Mouse (Mus musculus) kidney, adult 9 months (tissue): Measurements from ENCODE around the gene Parpbp.

Experiments
- DNase-seq: peaks from one replicate; pipeline ENCODE4 v3.0.0; 2022

Gene Parpbp

GRCm38 (mm10) chr10:88146707-88147477 lies at the start of gene Parpbp, which contains the start of gene Nup37:
Parpbp (minus strand) TSS chr10:88146941.
Nup37 (plus strand) TSS chr10:88146992.
- peak; percentile 89 for DNase-seq

GRCm38 (mm10) chr10:88167438-88168077 lies 20.8 kb upstream of the Parpbp start:
- no peak for DNase-seq

GRCm38 (mm10) chr10:88166158-88166557 lies 19.4 kb upstream of the Parpbp start:
- no peak for DNase-seq

GRCm38 (mm10) chr10:88162676-88163075 lies 15.9 kb upstream of the Parpbp start:
- no peak for DNase-seq

- no peak for DNase-seq
Measured at GRCm38 (mm10) chr10:88162096-88162495, 15.4 kb upstream of the Parpbp start.

- DNase-seq, result no peak
Measured at GRCm38 (mm10) chr10:88151658-88152057, 4.9 kb upstream of the Parpbp start.

- DNase-seq, result no peak
Measured at GRCm38 (mm10) chr10:88150381-88150780, 3.6 kb upstream of the Parpbp start.

GRCm38 (mm10) chr10:88146187-88146586 lies 554 bp downstream of the Parpbp start:
- DNase-seq, result no peak

- no peak for DNase-seq
Measured at GRCm38 (mm10) chr10:88135630-88136029, 11.1 kb downstream of the Parpbp start.

- DNase-seq, result no peak
Measured at GRCm38 (mm10) chr10:88119721-88120120, 27.0 kb downstream of the Parpbp start.

- no peak for DNase-seq
Measured at GRCm38 (mm10) chr10:88113290-88113689, 33.5 kb downstream of the Parpbp start.

GRCm38 (mm10) chr10:88106169-88106568 lies 40.6 kb downstream of the Parpbp start:
- no peak for DNase-seq

GRCm38 (mm10) chr10:88090772-88091171 lies 56.0 kb downstream of the Parpbp start, which contains the start of gene Pmch:
Pmch (plus strand) TSS chr10:88091072.
- DNase-seq, result no peak

GRCm38 (mm10) chr10:88067377-88067776 lies 79.4 kb downstream of the Parpbp start:
- no peak for DNase-seq

GRCm38 (mm10) chr10:88064872-88065271 lies 81.9 kb downstream of the Parpbp start:
- peak; percentile 21 for DNase-seq

- no peak for DNase-seq
Measured at GRCm38 (mm10) chr10:88063436-88063835, 83.3 kb downstream of the Parpbp start.

GRCm38 (mm10) chr10:88056950-88057649 lies 89.6 kb downstream of the Parpbp start:
- DNase-seq, result no peak

GRCm38 (mm10) chr10:88054233-88054985 lies 92.3 kb downstream of the Parpbp start:
- DNase-seq, result no peak

GRCm38 (mm10) chr10:88046098-88046771 lies 100.5 kb downstream of the Parpbp start:
- DNase-seq, result no peak

GRCm38 (mm10) chr10:88044297-88044696 lies 102.4 kb downstream of the Parpbp start:
- DNase-seq, result no peak
